Mouse (Mus musculus): ENCODE measurements around the gene Mindy4b-ps. TPM values are rescaled to one million over a fixed set of nuclear protein-coding genes. Genes with fewer than 3 reads are reported as not detected.
A peak's percentile ranks its signal among the peaks of the same experiment; 100 is the strongest.

Gene Mindy4b-ps
- polyA plus RNA-seq, 1 experiment = not detected

DNA sequence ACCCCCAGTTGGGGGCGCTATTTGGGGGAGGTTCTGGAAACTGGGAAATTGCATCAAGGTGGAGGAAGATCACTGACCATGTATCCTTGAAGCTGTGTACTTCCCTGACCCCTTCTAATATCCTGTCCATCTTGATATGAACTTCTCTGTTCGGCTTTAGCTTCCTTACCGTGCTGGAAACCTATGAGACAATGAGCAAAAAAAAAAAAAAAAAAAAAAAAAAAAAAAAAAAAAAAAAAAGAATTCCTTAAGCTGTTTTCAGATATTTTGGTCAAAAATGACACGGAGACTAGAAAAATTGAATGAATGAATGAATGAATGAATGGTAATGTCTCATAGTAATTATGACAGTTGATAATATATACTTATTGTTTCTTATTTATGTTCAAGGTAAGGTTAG lies 35.6 kb downstream of the Mindy4b-ps start:
- H3K4me1 ChIP-seq (ENCODE audit: control insufficient read depth, insufficient read depth, low read length) = peaks cover 18% of the 10 kb centered on the region
- H3K27ac ChIP-seq (ENCODE audit: control insufficient read depth, insufficient read depth, low read depth, low read length) = no peak overlapping the region
- no peaks in the 10 kb centered on the region for H3K36me3 ChIP-seq (ENCODE audit: control insufficient read depth, insufficient read depth, low read length)
- no peak overlapping the region for H3K4me3 ChIP-seq (ENCODE audit: control insufficient read depth, low read depth, low read length)
- TF ChIP-seq CTCF (IDR thresholded peaks at IDR 0.05; ENCODE audit: control insufficient read depth, insufficient read depth, insufficient replicate concordance, low read depth, low read length) (no peak), POLR2A (IDR thresholded peaks at IDR 0.05; ENCODE audit: control insufficient read depth, low read depth, low read length) (no peak)
- no peaks in the 10 kb centered on the region for H3K27me3 ChIP-seq (ENCODE audit: control insufficient read depth, insufficient read depth, low read length)

GRCm38 (mm10) chr3:58785863-58786262 lies 36.2 kb downstream of the Mindy4b-ps start:
- Histone ChIP-seq H3K4me1 (ENCODE audit: control insufficient read depth, insufficient read depth, low read length) (peaks cover 18% of the 10 kb centered on the region), H3K27me3 (ENCODE audit: control insufficient read depth, insufficient read depth, low read length) (no peaks in the 10 kb centered on the region), H3K4me3 (ENCODE audit: control insufficient read depth, low read depth, low read length) (peak overlapping the region; percentile 21), H3K36me3 (ENCODE audit: control insufficient read depth, insufficient read depth, low read length) (no peaks in the 10 kb centered on the region), H3K27ac (ENCODE audit: control insufficient read depth, insufficient read depth, low read depth, low read length) (no peak overlapping the region; the same call in 1 of the 2 replicates)
- TF ChIP-seq POLR2A (IDR thresholded peaks at IDR 0.05; ENCODE audit: control insufficient read depth, low read depth, low read length) (no peak), CTCF (IDR thresholded peaks at IDR 0.05; ENCODE audit: control insufficient read depth, insufficient read depth, insufficient replicate concordance, low read depth, low read length) (peak; percentile 47; the same call in 1 of the 2 replicates)

GRCm38 (mm10) chr3:58784219-58785092 lies 37.7 kb downstream of the Mindy4b-ps start:
- peak overlapping the region; percentile 45 for H3K4me3 ChIP-seq (ENCODE audit: control insufficient read depth, low read depth, low read length)
- peaks cover 18% of the 10 kb centered on the region for H3K4me1 ChIP-seq (ENCODE audit: control insufficient read depth, insufficient read depth, low read length)
- H3K27ac ChIP-seq (ENCODE audit: control insufficient read depth, insufficient read depth, low read depth, low read length) = peak overlapping the region; percentile 54
- H3K27me3 ChIP-seq (ENCODE audit: control insufficient read depth, insufficient read depth, low read length) = no peaks in the 10 kb centered on the region
- TF ChIP-seq CTCF (IDR thresholded peaks at IDR 0.05; ENCODE audit: control insufficient read depth, insufficient read depth, insufficient replicate concordance, low read depth, low read length) = no peak
- TF ChIP-seq POLR2A (IDR thresholded peaks at IDR 0.05; ENCODE audit: control insufficient read depth, low read depth, low read length) = no peak
- H3K36me3 ChIP-seq (ENCODE audit: control insufficient read depth, insufficient read depth, low read length) = no peaks in the 10 kb centered on the region

DNA sequence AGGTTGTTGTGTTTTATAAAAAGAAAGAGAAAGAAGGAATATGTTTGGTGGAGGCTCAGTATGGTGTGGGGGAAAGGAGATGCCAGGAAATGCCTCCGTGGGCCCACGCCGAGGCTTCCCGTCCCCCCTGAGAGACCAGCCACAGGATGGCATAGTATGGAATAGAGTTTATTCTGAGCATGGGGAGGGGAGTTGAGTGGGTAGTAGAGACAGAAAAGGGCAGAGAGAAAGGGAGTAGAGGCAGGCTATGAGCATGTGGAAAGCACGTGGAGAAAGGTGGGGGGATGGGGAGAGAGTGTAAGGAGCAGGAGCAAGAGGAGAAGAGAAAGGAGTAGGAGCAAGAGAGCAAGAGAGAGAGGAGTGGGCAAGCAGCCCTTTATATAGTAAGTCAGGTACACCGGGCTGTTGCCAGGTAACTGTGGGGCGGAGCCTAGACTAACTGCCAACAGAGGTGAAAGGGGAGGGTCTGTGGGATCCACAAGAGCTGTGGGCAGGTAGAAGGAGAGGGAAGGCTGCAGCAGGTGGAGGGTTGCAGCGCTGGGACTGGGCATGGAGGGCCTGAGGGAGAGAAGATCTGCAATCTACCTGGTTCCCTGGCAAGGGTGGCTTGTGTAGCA lies 38.4 kb downstream of the Mindy4b-ps start:
- TF ChIP-seq POLR2A (IDR thresholded peaks at IDR 0.05; ENCODE audit: control insufficient read depth, low read depth, low read length) (peak; percentile 19; the same call in 1 of the 2 replicates), CTCF (IDR thresholded peaks at IDR 0.05; ENCODE audit: control insufficient read depth, insufficient read depth, insufficient replicate concordance, low read depth, low read length) (no peak)
- Histone ChIP-seq H3K27me3 (ENCODE audit: control insufficient read depth, insufficient read depth, low read length) (no peaks in the 10 kb centered on the region), H3K4me3 (ENCODE audit: control insufficient read depth, low read depth, low read length) (peak overlapping the region; percentile 45), H3K4me1 (ENCODE audit: control insufficient read depth, insufficient read depth, low read length) (peaks cover 18% of the 10 kb centered on the region), H3K27ac (ENCODE audit: control insufficient read depth, insufficient read depth, low read depth, low read length) (peak overlapping the region; percentile 54), H3K36me3 (ENCODE audit: control insufficient read depth, insufficient read depth, low read length) (no peaks in the 10 kb centered on the region)

GRCm38 (mm10) chr3:58756429-58756828 lies 65.7 kb downstream of the Mindy4b-ps start:
- no peaks in the 10 kb centered on the region for H3K4me1 ChIP-seq (ENCODE audit: control insufficient read depth, insufficient read depth, low read length)
- TF ChIP-seq POLR2A (IDR thresholded peaks at IDR 0.05; ENCODE audit: control insufficient read depth, low read depth, low read length) (no peak), CTCF (IDR thresholded peaks at IDR 0.05; ENCODE audit: control insufficient read depth, insufficient read depth, insufficient replicate concordance, low read depth, low read length) (no peak)
- no peaks in the 10 kb centered on the region for H3K36me3 ChIP-seq (ENCODE audit: control insufficient read depth, insufficient read depth, low read length)
- no peaks in the 10 kb centered on the region for H3K27me3 ChIP-seq (ENCODE audit: control insufficient read depth, insufficient read depth, low read length)
- no peak overlapping the region for H3K4me3 ChIP-seq (ENCODE audit: control insufficient read depth, low read depth, low read length)
- H3K27ac ChIP-seq (ENCODE audit: control insufficient read depth, insufficient read depth, low read depth, low read length) = no peak overlapping the region

DNA sequence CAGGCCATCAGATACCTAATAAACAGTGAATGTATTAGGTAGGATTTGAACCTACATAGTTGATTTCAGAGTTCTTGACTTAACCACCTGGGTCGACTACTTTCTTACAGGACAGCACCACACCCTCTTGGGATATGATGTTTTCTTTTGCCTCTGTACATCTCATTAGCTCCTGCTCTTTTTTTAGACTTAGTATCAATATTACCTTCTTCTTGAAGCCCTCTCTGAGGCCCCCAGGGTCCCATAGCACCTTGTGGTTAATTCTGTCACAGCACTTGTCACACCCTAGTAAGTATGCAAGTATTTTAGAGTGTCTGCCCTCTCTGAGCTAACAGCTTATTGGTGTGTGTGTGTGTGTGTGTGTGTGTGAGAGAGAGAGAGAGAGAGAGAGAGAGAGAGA lies 66.3 kb downstream of the Mindy4b-ps start:
- no peaks in the 10 kb centered on the region for H3K4me1 ChIP-seq (ENCODE audit: control insufficient read depth, insufficient read depth, low read length)
- no peak overlapping the region for H3K4me3 ChIP-seq (ENCODE audit: control insufficient read depth, low read depth, low read length)
- H3K27me3 ChIP-seq (ENCODE audit: control insufficient read depth, insufficient read depth, low read length) = no peaks in the 10 kb centered on the region
- H3K36me3 ChIP-seq (ENCODE audit: control insufficient read depth, insufficient read depth, low read length) = no peaks in the 10 kb centered on the region
- TF ChIP-seq POLR2A (IDR thresholded peaks at IDR 0.05; ENCODE audit: control insufficient read depth, low read depth, low read length) (no peak), CTCF (IDR thresholded peaks at IDR 0.05; ENCODE audit: control insufficient read depth, insufficient read depth, insufficient replicate concordance, low read depth, low read length) (no peak)
- H3K27ac ChIP-seq (ENCODE audit: control insufficient read depth, insufficient read depth, low read depth, low read length) = no peak overlapping the region

- no peak overlapping the region for H3K4me3 ChIP-seq (ENCODE audit: control insufficient read depth, low read depth, low read length)
- no peak for TF ChIP-seq CTCF (IDR thresholded peaks at IDR 0.05; ENCODE audit: control insufficient read depth, insufficient read depth, insufficient replicate concordance, low read depth, low read length)
- TF ChIP-seq POLR2A (IDR thresholded peaks at IDR 0.05; ENCODE audit: control insufficient read depth, low read depth, low read length) = no peak
- H3K27ac ChIP-seq (ENCODE audit: control insufficient read depth, insufficient read depth, low read depth, low read length) = no peak overlapping the region
- H3K36me3 ChIP-seq (ENCODE audit: control insufficient read depth, insufficient read depth, low read length) = no peaks in the 10 kb centered on the region
- H3K4me1 ChIP-seq (ENCODE audit: control insufficient read depth, insufficient read depth, low read length) = no peaks in the 10 kb centered on the region
- no peaks in the 10 kb centered on the region for H3K27me3 ChIP-seq (ENCODE audit: control insufficient read depth, insufficient read depth, low read length)
Observed at GRCm38 (mm10) chr3:58754361-58754760, 67.8 kb downstream of the Mindy4b-ps start.
